Mouse (Mus musculus): ENCODE data around the gene Ctbs.

Ctbs gene
- long read RNA-seq, experiment 1, transcript Ctbs-202 (7 exons, 2,892 nt) = major isoform, 6 of 7 reads
- long read RNA-seq, experiment 1, partial matches to known transcripts = 0 of 7 reads
- long read RNA-seq, experiment 1, other reads (novel, unspliced or antisense) = 1 of 7 reads
- long read RNA-seq, experiment 2, transcript Ctbs-202 (7 exons, 2,892 nt) = major isoform, 6 of 8 reads
- long read RNA-seq, experiment 2, partial matches to known transcripts = 0 of 8 reads
- long read RNA-seq, experiment 2, other reads (novel, unspliced or antisense) = 2 of 8 reads

DNA sequence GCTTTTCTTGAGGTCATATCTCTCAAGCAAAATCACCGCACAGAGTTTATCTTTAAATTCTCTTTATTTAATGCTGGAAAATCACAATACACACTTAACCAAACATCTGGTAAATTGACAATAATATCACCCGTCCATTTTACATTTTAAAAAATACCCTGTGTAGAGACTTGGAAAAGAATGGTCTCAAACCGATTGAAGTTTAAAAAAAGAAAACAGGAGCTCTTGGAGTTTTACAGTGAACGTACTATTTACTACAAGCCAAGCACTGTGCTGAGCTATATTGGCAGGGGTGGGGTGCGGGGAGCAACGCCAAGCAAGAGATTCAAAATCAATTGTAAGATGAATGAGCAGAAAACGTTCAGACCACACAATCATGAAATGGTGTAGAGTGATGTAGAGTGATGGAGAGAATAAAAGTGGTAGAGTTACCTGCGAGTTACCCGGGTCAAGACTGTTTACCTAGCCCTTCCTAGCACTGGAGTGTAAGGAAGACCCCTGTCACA lies at the start of gene Ctbs:
TSS of gene Ctbs (plus strand) at position 51 of the 506 bp plus-strand sequence.
- intact Hi-C loops (cut with DNase I) = loop anchor here (5.0 kb wide), 2 partner anchors 48 to 208 kb away; partner anchors contain the start of genes Gng5 and Spata1

DNA sequence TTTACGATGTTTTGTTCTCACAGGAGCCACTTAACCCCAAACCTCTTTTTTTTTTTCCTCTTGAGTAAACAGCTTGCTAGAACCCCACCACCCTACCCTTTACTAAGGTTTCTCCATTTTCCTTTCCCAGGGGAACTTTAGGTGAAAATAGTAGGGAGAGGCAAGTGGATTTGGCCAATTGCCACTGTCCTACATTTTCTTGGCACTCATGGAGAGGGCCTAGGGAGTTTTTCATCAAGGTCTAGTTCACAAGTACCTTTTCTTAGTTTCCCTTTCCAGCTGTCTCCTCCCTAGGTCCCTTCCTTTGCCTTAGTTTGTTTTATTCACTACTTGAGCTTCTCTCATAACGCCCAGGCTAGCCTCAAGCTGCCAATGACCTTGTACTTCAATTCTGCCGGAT lies 45.8 kb upstream of the Ctbs start:
- intact Hi-C loops (cut with DNase I) = no loop called here

DNA sequence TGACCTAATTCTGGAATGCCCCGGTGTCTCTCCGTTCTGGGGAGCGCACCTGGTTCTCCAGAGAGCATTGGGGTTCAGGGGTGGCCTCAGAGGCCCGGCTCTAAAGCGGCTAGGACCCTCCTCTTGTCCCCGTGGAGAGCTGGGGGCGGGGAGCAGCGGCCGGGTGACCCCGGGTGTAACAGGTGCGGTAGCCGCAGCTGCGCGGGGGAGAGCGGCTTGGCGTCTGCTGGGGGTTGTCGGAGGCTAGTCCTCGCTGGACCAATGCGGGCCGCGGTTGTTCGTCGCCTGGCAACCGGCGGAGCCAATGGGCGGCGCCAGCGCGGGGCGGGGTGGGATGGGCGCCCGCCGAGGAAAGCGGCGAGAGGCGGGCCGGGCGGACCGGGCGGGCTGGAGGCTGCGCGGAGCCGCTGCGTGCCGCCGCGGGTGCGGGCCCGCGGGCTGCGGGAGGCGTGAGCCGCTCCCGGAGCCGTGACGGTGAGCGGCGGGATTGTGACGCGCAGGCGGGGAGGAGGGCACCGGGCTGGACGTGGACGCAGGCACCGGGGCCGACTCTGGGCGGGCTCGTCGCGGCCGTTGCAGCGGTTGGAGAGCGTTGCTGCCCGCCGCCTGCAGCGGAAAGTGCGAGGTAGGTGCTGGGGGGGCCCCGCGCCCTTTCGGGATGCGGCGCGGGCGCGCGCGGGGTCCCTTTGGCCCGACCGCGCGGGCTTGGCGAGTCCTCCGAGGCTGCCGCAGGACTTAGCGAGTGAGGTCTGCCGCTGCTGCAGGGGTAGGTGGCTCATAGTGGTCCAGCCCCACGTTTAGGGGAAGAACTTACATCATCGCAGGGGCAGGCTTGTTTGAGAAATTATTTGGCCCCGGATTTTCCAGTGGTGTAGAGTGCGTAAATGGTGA lies 45.0 kb upstream of the Ctbs start, which contains the start of gene Ssx2ip:
TSS of gene Ssx2ip (plus strand) at position 332 of the 891 bp plus-strand sequence.
- intact Hi-C loops (cut with DNase I) = no loop called here

DNA sequence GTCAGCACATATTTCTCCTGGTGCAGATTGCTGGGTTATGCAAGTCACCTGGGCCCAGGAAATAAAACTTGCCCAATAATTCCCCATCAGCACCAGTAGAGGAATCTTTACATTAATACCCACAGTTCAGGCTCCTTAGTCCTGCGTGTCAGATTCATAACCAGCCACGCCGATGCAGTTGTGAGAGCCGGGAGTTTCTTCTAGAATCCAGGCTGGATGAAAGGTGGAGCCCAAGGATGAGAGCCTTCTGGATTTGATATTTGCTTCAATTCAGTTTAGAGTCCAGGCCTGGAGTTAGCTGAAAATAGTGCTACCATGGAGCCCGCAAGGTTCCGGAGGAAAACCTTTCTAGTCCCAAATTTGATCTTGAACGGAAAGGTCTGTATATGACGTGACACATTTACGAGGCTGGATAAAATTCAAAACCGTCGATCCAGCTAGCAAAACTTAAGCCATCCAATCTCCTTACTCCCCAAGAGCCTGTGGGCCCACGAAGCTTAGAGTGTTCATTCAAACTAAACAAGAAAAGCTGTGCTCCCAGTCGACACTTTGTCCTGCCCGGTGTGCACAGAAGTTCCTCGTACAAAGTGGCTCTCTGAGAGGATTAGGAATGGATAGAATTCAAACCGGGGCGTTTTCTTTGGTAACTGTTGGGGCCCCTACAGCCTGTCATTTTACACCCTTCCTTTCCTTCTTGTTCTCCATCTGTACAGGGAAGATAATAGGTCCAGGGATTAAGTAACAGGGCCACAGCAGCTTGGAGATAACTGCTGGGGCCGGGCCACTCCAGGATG lies 44.2 kb upstream of the Ctbs start:
- intact Hi-C loops (cut with DNase I) = no loop called here

DNA sequence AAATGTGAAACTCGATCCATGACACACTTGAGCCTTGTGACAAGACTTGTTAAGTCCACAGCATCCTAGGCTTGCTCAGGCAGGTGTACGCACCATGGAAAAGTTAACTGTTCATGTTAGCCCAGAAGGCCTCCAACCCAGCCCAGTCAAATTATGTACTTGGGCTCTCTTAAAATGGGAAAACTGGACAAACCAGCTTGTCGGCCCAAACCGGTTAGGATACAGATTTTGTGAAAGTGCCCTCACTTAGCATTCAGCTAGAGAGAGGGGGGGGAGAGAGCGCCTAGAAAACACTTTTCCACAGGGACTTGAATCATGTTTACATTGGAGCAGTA lies 43.6 kb upstream of the Ctbs start:
- intact Hi-C loops (cut with DNase I) = no loop called here

DNA sequence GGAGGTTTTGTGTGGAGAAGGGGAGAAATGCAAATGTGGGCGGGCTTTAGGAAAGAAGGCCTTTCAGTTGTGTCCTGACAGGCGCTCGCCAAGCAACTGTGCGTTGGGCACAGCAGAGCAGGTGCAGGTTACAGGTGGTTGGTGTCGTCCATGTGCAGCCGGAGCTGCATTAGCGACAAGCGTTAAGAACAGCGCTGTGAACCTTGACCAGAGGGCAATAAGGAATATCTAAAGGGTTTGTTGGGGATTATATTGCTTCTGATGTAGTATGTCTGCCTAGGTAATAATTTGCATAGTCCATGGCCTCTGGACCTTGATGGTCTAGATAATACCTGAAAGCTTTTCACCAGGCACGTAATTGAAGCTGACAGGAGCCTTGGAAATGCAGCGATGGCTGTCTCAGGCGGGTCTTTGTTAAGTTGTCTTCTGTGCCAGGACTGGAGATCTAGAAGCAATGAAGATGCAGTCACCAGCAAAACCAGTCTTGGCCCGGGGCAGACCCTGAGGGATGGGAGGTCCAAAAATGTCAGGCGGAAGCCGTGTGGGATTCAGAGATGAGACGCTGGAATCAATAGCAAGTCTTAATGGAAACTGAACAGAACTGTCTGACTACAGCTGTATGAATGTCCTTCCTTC lies 42.4 kb upstream of the Ctbs start:
- intact Hi-C loops (cut with DNase I) = no loop called here

DNA sequence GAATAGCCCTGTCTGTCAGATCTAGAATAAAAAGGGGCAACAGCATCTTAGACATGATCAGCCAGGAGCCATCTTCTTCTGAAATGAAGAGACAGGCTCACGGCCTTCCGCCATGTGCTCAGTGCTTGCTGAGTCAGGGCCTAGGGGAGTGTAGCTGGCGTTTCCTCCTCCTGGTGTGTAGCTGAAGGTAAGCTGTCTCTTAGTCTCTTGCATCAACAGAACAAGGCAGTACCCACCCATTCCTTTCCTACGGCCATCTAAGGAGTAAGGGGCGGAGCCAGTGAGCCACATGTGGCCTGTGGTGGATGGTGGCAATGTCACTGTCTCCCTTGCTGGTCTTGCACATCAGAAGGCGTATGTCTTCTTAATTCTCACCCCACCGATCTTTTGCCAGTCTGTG lies 39.5 kb upstream of the Ctbs start:
- intact Hi-C loops (cut with DNase I) = no loop called here

DNA sequence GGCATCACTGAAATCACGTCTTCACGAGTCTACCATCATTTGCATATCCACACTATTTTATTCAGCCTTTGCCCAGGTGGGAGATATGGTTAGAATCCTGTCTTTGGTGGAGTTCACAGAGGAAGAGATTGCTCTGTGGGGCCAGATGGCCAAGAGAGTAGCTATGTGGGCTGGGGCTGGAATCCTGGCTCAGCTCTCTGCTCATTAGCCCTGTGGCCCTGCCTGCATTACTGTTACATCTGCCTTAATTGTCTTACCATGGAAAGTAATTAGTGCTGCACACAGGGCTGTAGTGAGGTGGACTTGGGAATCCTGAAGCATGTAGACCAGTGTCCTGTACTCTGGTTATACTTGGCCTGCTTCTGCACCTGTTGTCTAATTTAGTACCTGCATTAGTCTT lies 37.6 kb upstream of the Ctbs start:
- intact Hi-C loops (cut with DNase I) = no loop called here

DNA sequence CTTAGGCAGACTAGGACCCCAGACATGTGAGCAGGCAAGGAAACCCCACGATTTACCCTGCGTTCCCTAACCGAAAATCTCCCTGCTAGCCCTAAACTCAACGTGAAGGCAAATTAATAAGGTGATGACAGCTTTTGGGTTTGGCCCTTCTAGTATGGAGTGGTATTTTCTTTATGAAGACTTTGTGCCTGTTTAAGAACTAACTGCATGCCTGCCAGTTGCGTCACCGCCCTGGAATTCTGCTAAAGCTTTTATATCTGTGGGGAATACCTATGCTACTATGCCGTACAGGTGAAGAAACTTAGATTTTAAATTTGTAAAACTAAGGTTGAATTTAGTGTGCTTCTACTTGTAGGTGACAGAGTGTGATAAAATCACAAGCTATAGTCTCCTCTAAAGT lies 37.1 kb upstream of the Ctbs start:
- intact Hi-C loops (cut with DNase I) = no loop called here

DNA sequence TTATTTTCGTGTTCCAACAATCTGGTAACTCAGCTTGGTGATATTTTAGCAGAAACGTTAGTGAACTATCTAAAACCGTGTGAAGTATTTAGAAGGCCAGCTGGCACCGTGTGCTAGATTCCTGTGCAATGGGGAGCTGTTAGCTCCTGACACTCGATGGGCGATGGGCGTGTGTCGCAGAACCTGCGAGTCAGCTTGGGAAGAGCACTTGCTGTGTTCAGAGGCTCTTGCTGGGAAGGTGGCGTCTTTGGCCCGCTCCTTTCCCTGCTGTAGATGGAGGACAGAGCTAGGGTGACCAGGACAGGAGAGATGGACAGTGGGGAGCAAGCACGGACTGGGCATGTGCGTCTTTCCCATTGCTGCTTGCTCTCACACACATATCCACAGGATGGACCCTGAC lies 36.6 kb upstream of the Ctbs start:
- intact Hi-C loops (cut with DNase I) = no loop called here

DNA sequence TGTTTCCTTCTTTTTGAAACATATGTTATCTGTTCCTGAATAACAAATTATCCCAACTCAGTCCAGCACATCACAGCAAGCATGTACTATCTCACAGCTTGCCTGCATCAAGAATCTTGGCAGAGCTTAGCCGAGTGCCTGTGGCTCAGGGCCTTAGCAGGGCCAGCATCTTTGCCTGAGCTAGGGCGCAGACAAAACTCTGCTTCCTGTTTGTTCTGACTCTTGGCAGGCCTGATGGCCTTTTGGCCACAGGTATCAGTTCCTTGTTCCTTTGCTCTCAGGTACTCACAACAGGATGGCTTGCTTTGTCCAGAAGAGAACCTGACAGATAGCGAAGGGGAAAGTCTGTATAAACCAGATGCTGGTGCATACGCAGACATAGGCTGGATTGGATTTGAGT lies 35.6 kb upstream of the Ctbs start:
- intact Hi-C loops (cut with DNase I) = no loop called here

DNA sequence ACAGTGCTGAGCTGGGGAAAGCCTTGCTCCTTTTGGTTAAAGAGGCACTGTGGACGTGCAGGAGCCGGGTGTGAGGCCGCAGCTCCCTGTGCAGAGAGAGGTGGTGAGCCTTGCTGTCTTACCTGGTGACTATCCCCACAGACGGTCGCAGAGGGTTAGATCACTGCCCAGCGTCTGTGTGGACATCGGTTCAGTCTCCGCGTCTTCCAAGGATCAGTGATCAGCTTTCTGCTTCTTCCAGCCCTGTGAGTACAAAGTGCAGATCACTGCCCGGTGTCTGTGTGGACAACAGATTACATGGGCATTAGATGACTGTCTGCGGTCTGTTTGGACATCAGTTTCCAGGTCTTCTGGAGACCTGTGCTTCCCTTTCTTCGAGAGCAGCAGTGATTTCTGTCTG lies 35.0 kb upstream of the Ctbs start:
- intact Hi-C loops (cut with DNase I) = no loop called here

DNA sequence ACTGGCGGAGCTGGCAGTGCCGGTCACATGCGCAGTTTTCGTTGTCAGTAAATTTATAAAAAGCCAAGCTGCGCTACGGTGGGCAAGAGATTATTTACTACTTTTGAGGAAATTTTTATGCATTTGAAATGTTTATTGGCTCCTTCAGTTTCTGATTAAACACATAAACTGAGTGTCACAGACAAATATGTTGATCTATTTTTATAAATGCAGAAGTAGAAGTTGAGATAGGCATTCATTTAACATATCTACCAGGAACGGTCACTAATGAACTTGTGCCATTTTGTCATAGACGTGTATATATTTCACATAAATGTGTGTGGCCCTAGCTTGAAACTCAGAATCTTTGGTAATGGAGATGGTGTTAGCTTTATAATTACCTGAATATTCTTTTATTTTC lies 31.7 kb upstream of the Ctbs start:
- intact Hi-C loops (cut with DNase I) = no loop called here

DNA sequence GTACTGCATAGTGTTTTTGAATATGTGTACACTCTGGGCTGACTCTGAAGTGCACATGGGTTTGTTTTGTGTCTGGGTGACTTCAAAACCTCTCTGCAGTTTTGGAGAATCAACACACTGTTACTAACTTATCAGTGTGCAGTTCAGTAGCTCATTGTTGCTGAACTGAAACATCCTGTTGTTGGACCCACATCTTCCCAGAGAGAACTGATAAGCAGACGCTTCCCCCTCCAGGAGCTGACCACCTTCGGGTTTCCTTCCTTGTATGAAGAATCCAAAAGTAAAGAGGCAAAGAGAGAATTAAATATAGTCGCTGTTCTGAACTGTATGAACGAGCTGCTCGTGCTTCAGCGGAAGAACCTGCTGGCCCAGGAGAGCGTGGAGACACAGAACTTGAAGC lies 30.7 kb upstream of the Ctbs start:
- intact Hi-C loops (cut with DNase I) = no loop called here

DNA sequence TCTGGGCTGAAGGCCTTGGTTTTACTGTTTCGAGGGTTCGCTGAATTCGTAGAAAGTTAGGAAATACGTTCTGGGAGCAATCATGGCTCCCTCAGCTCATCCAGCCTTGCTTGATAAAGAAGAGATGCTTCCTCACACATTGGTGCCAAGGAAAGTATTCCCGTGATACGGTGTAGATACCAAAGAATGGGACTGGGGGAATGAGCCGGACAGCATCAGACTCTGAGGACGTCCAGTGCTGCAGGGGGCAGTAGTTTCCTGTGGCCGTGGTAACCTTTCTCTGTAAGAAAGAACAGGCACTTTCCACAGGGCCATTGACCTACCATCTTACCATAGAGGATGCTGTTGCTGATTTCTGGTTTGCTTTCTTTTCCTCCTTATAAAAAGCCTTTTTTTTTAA lies 30.1 kb upstream of the Ctbs start:
- intact Hi-C loops (cut with DNase I) = no loop called here

DNA sequence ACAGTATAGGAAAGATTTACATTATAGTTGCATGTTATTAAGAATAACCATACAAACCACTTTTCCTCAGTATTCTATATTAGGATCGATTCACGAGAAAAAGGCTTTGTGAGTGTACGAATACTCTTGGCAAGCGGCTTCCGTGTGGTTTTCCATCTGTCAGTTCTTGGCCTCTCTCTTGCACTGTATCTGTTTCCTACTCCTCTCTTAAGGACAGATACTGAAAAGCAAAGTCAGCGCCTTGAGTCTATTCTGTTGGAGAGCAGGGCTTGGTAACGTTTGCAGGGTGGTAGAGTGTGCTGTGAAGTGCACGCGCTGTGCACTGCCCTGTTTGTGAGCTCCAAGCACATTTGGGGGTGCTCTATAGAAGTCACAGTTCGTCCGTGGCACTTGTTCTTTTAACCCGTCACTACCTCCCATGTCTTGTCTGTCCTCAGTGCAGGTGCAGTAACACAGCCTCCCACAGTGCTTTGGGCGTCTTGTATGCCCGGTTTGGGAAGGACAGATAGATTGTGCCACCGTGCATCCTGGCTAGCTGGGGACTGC lies 29.5 kb upstream of the Ctbs start:
- intact Hi-C loops (cut with DNase I) = loop anchor here (10.0 kb wide), 1 partner anchor 65 kb away; no protein-coding TSS in a partner anchor

DNA sequence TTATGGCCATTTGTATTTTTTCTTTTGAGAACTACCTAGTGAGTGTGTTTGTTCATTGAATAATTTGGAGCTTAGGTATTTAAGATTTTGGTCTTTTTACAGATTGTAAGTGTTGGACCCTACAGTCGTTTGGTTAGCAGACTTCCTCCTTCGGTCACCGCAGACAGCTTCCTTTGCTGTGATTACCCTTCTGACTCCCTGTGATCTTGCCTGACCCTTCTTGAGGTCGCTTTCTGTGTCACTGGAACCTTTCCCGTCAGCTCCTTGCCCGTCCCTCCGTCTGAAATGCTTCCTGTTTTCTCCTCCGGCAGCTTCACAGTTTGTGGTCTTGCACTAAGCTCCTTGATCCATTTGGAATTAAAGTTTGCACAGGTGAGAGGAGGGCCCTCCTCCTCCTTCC lies 27.8 kb upstream of the Ctbs start:
- intact Hi-C loops (cut with DNase I) = loop anchor here (10.0 kb wide), 1 partner anchor 63 kb away; no protein-coding TSS in a partner anchor

DNA sequence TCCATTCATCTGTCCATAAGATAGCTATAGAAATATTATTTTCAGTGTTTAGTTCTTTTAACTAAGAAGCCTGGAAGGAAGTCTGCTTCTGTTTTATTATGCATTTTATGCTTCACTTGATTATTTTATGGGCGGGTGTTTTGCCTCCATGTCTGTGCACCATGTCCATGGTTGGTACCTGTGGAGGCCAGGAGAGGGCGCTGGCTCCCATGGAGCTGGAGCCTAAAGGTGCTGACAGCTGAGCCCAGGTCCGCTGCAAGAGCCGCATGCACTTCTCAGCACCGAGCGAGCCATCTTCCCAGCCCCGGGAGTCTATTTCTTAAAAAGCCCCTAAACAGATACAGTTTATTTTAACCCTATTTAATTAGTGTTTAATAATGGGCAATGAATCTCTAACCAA lies 25.9 kb upstream of the Ctbs start:
- intact Hi-C loops (cut with DNase I) = loop anchor here (10.0 kb wide), 1 partner anchor 61 kb away; no protein-coding TSS in a partner anchor

DNA sequence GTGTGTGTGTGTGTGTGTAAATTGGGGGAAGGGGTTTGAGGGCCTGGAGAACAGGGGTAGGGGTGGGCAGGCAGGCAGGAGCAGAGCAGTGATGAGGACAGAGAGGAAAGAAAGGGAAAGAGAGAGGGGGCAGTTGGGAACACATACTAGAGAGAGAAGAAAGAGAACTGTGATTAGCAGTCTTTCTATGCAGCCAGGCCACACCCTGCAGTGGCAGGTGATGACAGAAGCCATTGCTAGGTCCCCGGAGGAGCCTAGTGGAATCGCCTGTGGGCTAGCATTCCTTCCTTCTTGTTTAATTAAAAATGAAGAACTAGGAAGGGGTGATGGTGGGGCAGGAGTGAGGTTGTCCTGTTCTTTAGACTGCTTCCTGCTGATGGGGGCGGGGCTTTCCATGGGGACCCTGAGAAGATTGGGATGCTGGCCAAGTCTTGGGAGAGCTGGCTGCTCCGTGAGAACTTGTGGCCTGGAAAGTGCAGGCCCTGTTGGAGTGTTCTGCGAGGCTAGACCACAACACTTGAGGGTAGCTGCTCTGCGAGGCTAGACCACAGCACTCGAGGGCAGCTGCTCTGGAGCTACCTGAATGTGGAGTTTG lies 25.2 kb upstream of the Ctbs start:
- intact Hi-C loops (cut with DNase I) = loop anchor here (10.0 kb wide), 1 partner anchor 60 kb away; no protein-coding TSS in a partner anchor

DNA sequence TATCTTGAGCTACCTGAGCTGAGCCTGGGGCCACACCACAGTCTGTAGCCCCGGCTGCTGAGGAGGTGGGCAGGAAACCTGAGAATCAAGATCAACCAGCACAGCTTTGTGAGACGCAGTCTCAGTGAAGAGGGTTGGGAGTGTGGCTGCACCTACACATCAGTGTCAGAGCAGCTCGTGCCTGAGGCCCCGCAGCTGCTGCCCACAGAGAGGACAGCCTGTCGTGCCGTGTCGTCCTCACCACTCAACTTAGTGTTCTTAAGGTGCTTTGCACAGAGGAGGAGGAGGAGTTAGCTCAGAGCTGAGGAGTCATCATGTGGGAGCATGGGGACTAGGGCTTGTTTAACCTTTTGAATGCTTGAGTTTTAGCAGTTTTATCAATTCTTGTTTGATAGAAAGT lies 23.7 kb upstream of the Ctbs start:
- intact Hi-C loops (cut with DNase I) = loop anchor here (10.0 kb wide), 1 partner anchor 59 kb away; no protein-coding TSS in a partner anchor
